Mouse (Mus musculus): ENCODE data around the gene Tdrd6. TPM values are rescaled to one million over a fixed set of nuclear protein-coding genes. Genes with fewer than 3 reads are reported as not detected.

Gene Tdrd6
- polyA plus RNA-seq, 1 experiment, result 0.14 TPM

- no peak for DNase-seq (ENCODE audit: low spot score)
Measured at GRCm38 (mm10) chr17:43619156-43619555, 10.9 kb downstream of the Tdrd6 start.

GRCm38 (mm10) chr17:43612221-43612620 is 17.9 kb downstream of the Tdrd6 start:
- DNase-seq (ENCODE audit: low spot score), result no peak

GRCm38 (mm10) chr17:43611586-43611985 is 18.5 kb downstream of the Tdrd6 start:
- DNase-seq (ENCODE audit: low spot score), result no peak

- DNase-seq (ENCODE audit: low spot score), result peak; percentile 55
Measured at GRCm38 (mm10) chr17:43606704-43607103, 23.4 kb downstream of the Tdrd6 start.

GRCm38 (mm10) chr17:43598706-43599105 is 31.4 kb downstream of the Tdrd6 start:
- no peak for DNase-seq (ENCODE audit: low spot score)

- DNase-seq (ENCODE audit: low spot score), result no peak
Measured at GRCm38 (mm10) chr17:43597742-43598141, 32.4 kb downstream of the Tdrd6 start.

GRCm38 (mm10) chr17:43592296-43593291 is 37.5 kb downstream of the Tdrd6 start:
- DNase-seq (ENCODE audit: low spot score), result no peak

- no peak for DNase-seq (ENCODE audit: low spot score)
Measured at GRCm38 (mm10) chr17:43590531-43590930, 39.6 kb downstream of the Tdrd6 start.

GRCm38 (mm10) chr17:43589750-43590149 is 40.3 kb downstream of the Tdrd6 start:
- DNase-seq (ENCODE audit: low spot score), result no peak

GRCm38 (mm10) chr17:43587278-43587677 is 42.8 kb downstream of the Tdrd6 start:
- DNase-seq (ENCODE audit: low spot score), result no peak

- DNase-seq (ENCODE audit: low spot score), result no peak
Measured at GRCm38 (mm10) chr17:43584771-43585170, 45.3 kb downstream of the Tdrd6 start.

GRCm38 (mm10) chr17:43581012-43581467 is 49.1 kb downstream of the Tdrd6 start:
- no peak for DNase-seq (ENCODE audit: low spot score)

- DNase-seq (ENCODE audit: low spot score), result no peak
Measured at GRCm38 (mm10) chr17:43580456-43580855, 49.6 kb downstream of the Tdrd6 start.

GRCm38 (mm10) chr17:43573624-43574073 is 56.5 kb downstream of the Tdrd6 start:
- no peak for DNase-seq (ENCODE audit: low spot score)

- DNase-seq (ENCODE audit: low spot score), result no peak
Measured at GRCm38 (mm10) chr17:43569287-43569686, 60.8 kb downstream of the Tdrd6 start.

GRCm38 (mm10) chr17:43567992-43568888 is 61.9 kb downstream of the Tdrd6 start, which contains the start of gene Pla2g7:
TSS of gene Pla2g7 (plus strand) at chr17:43568098.
- DNase-seq (ENCODE audit: low spot score), result peak; percentile 41

GRCm38 (mm10) chr17:43567593-43567991 is 62.5 kb downstream of the Tdrd6 start:
- no peak for DNase-seq (ENCODE audit: low spot score)

Other genes with a start within 250 kb of the Tdrd6 start
- gene Mep1a, start 127.5 kb downstream of the Tdrd6 start, polyA plus RNA-seq (2012; rRNA removed), result not detected in 2 replicates
- gene Ankrd66, start 86.7 kb downstream of the Tdrd6 start, polyA plus RNA-seq (2012; rRNA removed), result 0.21 TPM in 2 replicates
- 52.2 and 55.9 TPM in 2 replicates for gene Pla2g7, start 62.2 kb downstream of the Tdrd6 start, polyA plus RNA-seq (2012; rRNA removed)
- 11.2 and 12.3 TPM in 2 replicates for gene Slc25a27, start 36.9 kb upstream of the Tdrd6 start, polyA plus RNA-seq (2012; rRNA removed)
- 9.9 and 10.5 TPM in 2 replicates for gene Cyp39a1, start 37.1 kb upstream of the Tdrd6 start, polyA plus RNA-seq (2012; rRNA removed)
- gene Rcan2, start 171.1 kb upstream of the Tdrd6 start, polyA plus RNA-seq (2012; rRNA removed), result 10.2 and 14.4 TPM in 2 replicates